Mouse (Mus musculus) midbrain, embryonic 13.5 days (tissue): ENCODE measurements around the gene Zbtb9. TPM values are rescaled to one million over a fixed set of nuclear protein-coding genes. Genes with fewer than 3 reads are reported as not detected.
A peak's percentile ranks its signal among the peaks of the same experiment; 100 is the strongest.

Experiments used
- ATAC-seq: fragments of 200-750 bp; cut with Nextera tagmentation; 2 replicates; pipeline ENCODE4 v1.8.0; 2017; ENCODE audit warnings: mild to moderate bottlenecking, moderate TSS enrichment, moderate library complexity
- H3K27ac ChIP-seq: fragments of 300-500 bp; sonication (generic); 2 replicates; pipeline ENCODE4 v1.5.1; 2015; ENCODE audit warnings: inconsistent platforms, mild to moderate bottlenecking, moderate library complexity
- H3K27me3 ChIP-seq: fragments of 300-500 bp; sonication (generic); 2 replicates; pipeline ENCODE4 v1.6.1; 2015; ENCODE audit warnings: mild to moderate bottlenecking, inconsistent platforms
- H3K36me3 ChIP-seq: fragments of 300-500 bp; sonication (generic); 2 replicates; pipeline ENCODE4 v1.6.1; 2015; ENCODE audit warnings: mild to moderate bottlenecking, inconsistent platforms
- H3K4me1 ChIP-seq: fragments of 300-500 bp; sonication (generic); replicated peaks from 2 replicates; pipeline ENCODE4 v1.6.1; 2015; ENCODE audit warnings: inconsistent platforms
- H3K4me2 ChIP-seq: fragments of 300-500 bp; sonication (generic); replicated peaks from 2 replicates; pipeline ENCODE4 v1.6.1; 2015; ENCODE audit warnings: moderate library complexity, mild to moderate bottlenecking, inconsistent platforms
- H3K4me3 ChIP-seq: fragments of 300-500 bp; sonication (generic); replicated peaks from 2 replicates; pipeline ENCODE4 v1.5.1; 2015; ENCODE audit warnings: mild to moderate bottlenecking, inconsistent platforms
- H3K9ac ChIP-seq: fragments of 300-500 bp; sonication (generic); replicated peaks from 2 replicates; pipeline ENCODE4 v1.6.1; 2015; ENCODE audit warnings: mild to moderate bottlenecking, inconsistent platforms
- H3K9me3 ChIP-seq: fragments of 300-500 bp; sonication (generic); 2 replicates; pipeline ENCODE4 v1.6.1; 2016; ENCODE audit warnings: mild to moderate bottlenecking, inconsistent platforms
- WGBS: fragments of 180-500 bp; shearing (Covaris S2); methylation state at CpG from one replicate; pipeline ENCODE4 v1.1.7; 2015; 5-methylcytosine and 5-hydroxymethylcytosine counted together
- microRNA-seq: library from miRNA; unstranded; fragments of <30 nt; microRNA quantifications from one replicate; pipeline ENCODE4, GENCODE M21; 2016
- polyA plus RNA-seq: library from polyadenylated mRNA; unstranded; fragments of >200 nt; fragmentation: Nextera tagmentation; extraction: Ambion mirVana; gene quantifications from 2 replicates; pipeline ENCODE4 v1.2.1, GENCODE M21; 2015

Zbtb9 gene
- polyA plus RNA-seq, 1 experiment from 2014 or later, result 20.8 TPM

GRCm38 (mm10) chr17:27056812-27057516 is 84.0 kb downstream of the Zbtb9 start, which contains the start of gene Itpr3:
Itpr3 (plus strand) TSS chr17:27057304.
- H3K4me3 ChIP-seq, result peak within 1 kb of the TSS; percentile 44
- H3K9me3 ChIP-seq, result no peaks in the 10 kb centered on the region
- no peak for ATAC-seq
- peaks cover 54% of the 10 kb centered on the region for H3K27me3 ChIP-seq
- no peak within 1 kb of the TSS for H3K27ac ChIP-seq
- H3K4me1 ChIP-seq, result peaks cover 12% of the 10 kb centered on the region
- H3K4me2 ChIP-seq, result peak within 1 kb of the TSS; percentile 67
- no peaks in the 10 kb centered on the region for H3K36me3 ChIP-seq
- H3K9ac ChIP-seq, result peak within 1 kb of the TSS; percentile 57
- under 1% methylated on average over 66 of the region's 66 CpGs for WGBS

- WGBS, result 1% methylated on average over 24 of the region's 24 CpGs
- Histone ChIP-seq H3K4me3 (peak overlapping the region; percentile 44), H3K9me3 (no peaks in the 10 kb centered on the region), H3K27ac (no peak overlapping the region), H3K4me1 (peaks cover 12% of the 10 kb centered on the region), H3K4me2 (peak overlapping the region; percentile 67), H3K27me3 (peaks cover 54% of the 10 kb centered on the region), H3K9ac (peak overlapping the region; percentile 57), H3K36me3 (no peaks in the 10 kb centered on the region)
- ATAC-seq, result no peak
These were observed 84.6 kb downstream of the Zbtb9 start for GRCm38 (mm10) chr17:27057517-27058055.

Small RNA genes within 50 kb of the gene (microRNA-seq; reads per million reads assigned to microRNA genes)
- gene Mir3083 (not detected), gene Mir6968 (1.2 reads per million)

Other genes with a start within 250 kb of the Zbtb9 start
- gene Bnip1, start 192.1 kb upstream of the Zbtb9 start, polyA plus RNA-seq, result 56.2 and 60.7 TPM in 2 replicates
- gene Nkx2-5, start 128.2 kb upstream of the Zbtb9 start, polyA plus RNA-seq, result not detected in 2 replicates
- gene Kifc5b, start 56.1 kb upstream of the Zbtb9 start, polyA plus RNA-seq, result 4.2 and 4.4 TPM in 2 replicates
- gene Phf1, start 40.1 kb upstream of the Zbtb9 start, polyA plus RNA-seq, result 13.6 and 17.7 TPM in 2 replicates
- gene Cuta, start 33.6 kb upstream of the Zbtb9 start, polyA plus RNA-seq, result 145 and 148 TPM in 2 replicates
- gene Syngap1, start 31.9 kb upstream of the Zbtb9 start, polyA plus RNA-seq, result 5.0 and 6.2 TPM in 2 replicates
- 2.4 and 3.1 TPM in 2 replicates for gene Bak1, start 55.8 kb downstream of the Zbtb9 start, polyA plus RNA-seq
- gene Itpr3, start 84.1 kb downstream of the Zbtb9 start, polyA plus RNA-seq, result 0.68 and 1.3 TPM in 2 replicates
- gene Uqcc2, start 160.7 kb downstream of the Zbtb9 start, polyA plus RNA-seq, result 356 and 378 TPM in 2 replicates
- gene Ip6k3, start 194.6 kb downstream of the Zbtb9 start, polyA plus RNA-seq, result 0.22 and 0.46 TPM in 2 replicates
- gene Lemd2, start 231.3 kb downstream of the Zbtb9 start, polyA plus RNA-seq, result 16.5 and 24.0 TPM in 2 replicates